Mouse (Mus musculus) activated CD4-positive, CD25-positive, alpha-beta regulatory T cell (primary cell): ENCODE results near the gene Surf6. TPM values are rescaled to one million over a fixed set of nuclear protein-coding genes. Genes with fewer than 3 reads are reported as not detected.

Experiments
- polyA plus RNA-seq, 2 experiments: library from polyadenylated mRNA; unstranded; fragments of 100-300 nt; shearing (Covaris generic); gene quantifications; one replicate each; pipeline ENCODE4 v1.2.1; 2017

Surf6 gene
- polyA plus RNA-seq: 10 to 100 TPM; 26.7 to 34.0 TPM

GRCm38 (mm10) chr2:26902467-26903220, at the start of gene Surf6:
TSS of gene Surf6 (minus strand) at chr2:26902879.

GRCm38 (mm10) chr2:26933304-26934055, 30.8 kb upstream of the Surf6 start, which contains the start of the genes Surf4 and Stkld1:
TSS of gene Surf4 (minus strand) at chr2:26933928.
TSS of gene Stkld1 (plus strand) at chr2:26934047.

GRCm38 (mm10) chr2:26915927-26916728, 13.4 kb upstream of the Surf6 start, which contains the start of the genes Surf2 and Surf1:
TSS of gene Surf2 (plus strand) at chr2:26916367.
TSS of gene Surf1 (minus strand) at chr2:26916530.

GRCm38 (mm10) chr2:26910124-26910993, 7.7 kb upstream of the Surf6 start, which contains the start of the genes Med22 and Rpl7a:
TSS of gene Med22 (minus strand) at chr2:26910677.
TSS of gene Rpl7a (plus strand) at chr2:26910764.

GRCm38 (mm10) chr2:26864879-26865278, 37.8 kb downstream of the Surf6 start, which contains the start of gene Abo:
TSS of gene Abo (minus strand) at chr2:26864979.

Other genes with a start within 250 kb of the Surf6 start
- gene Lcn4, start 231.6 kb downstream of the Surf6 start, polyA plus RNA-seq: 1 to 10 TPM in 1 of 2 experiments, under 1 TPM in 1; 0.29 to 3.0 TPM
- not detected for gene Abo, start 37.9 kb downstream of the Surf6 start, polyA plus RNA-seq
- 10 to 100 TPM; 21.7 to 24.9 TPM for gene Med22, start 7.8 kb upstream of the Surf6 start, polyA plus RNA-seq
- 100 to 1,000 TPM; 246 to 349 TPM for gene Rpl7a, start 7.9 kb upstream of the Surf6 start, polyA plus RNA-seq
- 10 to 100 TPM; 43.3 to 69.2 TPM for gene Surf2, start 13.5 kb upstream of the Surf6 start, polyA plus RNA-seq
- gene Surf1, start 13.7 kb upstream of the Surf6 start, polyA plus RNA-seq: 100 to 1,000 TPM; 115 to 124 TPM
- gene Surf4, start 31.0 kb upstream of the Surf6 start, polyA plus RNA-seq: 100 to 1,000 TPM; 132 to 196 TPM
- gene Stkld1, start 31.2 kb upstream of the Surf6 start, polyA plus RNA-seq: under 1 TPM; 0.60 to 0.61 TPM
- gene Rexo4, start 61.5 kb upstream of the Surf6 start, polyA plus RNA-seq: 10 to 100 TPM; 64.3 to 65.7 TPM
- gene Adamts13, start 70.5 kb upstream of the Surf6 start, polyA plus RNA-seq: not detected
- gene Cacfd1, start 107.0 kb upstream of the Surf6 start, polyA plus RNA-seq: 10 to 100 TPM; 30.6 to 35.5 TPM
- 1 to 10 TPM; 1.0 to 2.5 TPM for gene Slc2a6, start 125.1 kb upstream of the Surf6 start, polyA plus RNA-seq
- gene Mymk, start 169.3 kb upstream of the Surf6 start, polyA plus RNA-seq: under 1 TPM in 1 of 2 experiments, not detected in 1; 0.23 TPM
- not detected for gene Adamtsl2, start 176.5 kb upstream of the Surf6 start, polyA plus RNA-seq
- gene Fam163b, start 239.6 kb upstream of the Surf6 start, polyA plus RNA-seq: 1 to 10 TPM in 1 of 2 experiments, under 1 TPM in 1; 0.37 to 1.3 TPM